Mouse (Mus musculus): ENCODE measurements at regions not wholly inside any gene's neighbourhood (a gene's known extent, or its start where the extent isn't known, plus 50 kb on each side); places are given as distances from the start of the nearest gene placed in this dataset.

GRCm38 (mm10) chr8:31518903-31519302 lies 1909.6 kb upstream of the 5930422O12Rik start:
- Histone ChIP-seq H3K4me3 (ENCODE audit: low read depth, low read length) (no peak overlapping the region), H3K27me3 (ENCODE audit: control insufficient read depth, insufficient read depth, low read length) (no peaks in the 10 kb centered on the region), H3K36me3 (ENCODE audit: control insufficient read depth, insufficient read depth, low read length) (no peaks in the 10 kb centered on the region), H3K4me2 (replicated peaks; ENCODE audit: low read depth, low read length) (no peak overlapping the region), H3K9me3 (ENCODE audit: control insufficient read depth, low read depth, low read length) (no peaks in the 10 kb centered on the region), H3K9ac (replicated peaks; ENCODE audit: low read depth, low read length) (no peak overlapping the region), H3K4me1 (ENCODE audit: control insufficient read depth, insufficient read depth, low read length) (no peaks in the 10 kb centered on the region), H3K27ac (ENCODE audit: low read length) (no peak overlapping the region)
- 55% methylated on average over 1 of the region's 1 CpGs for WGBS
- no peak for ATAC-seq (ENCODE audit: insufficient number of reproducible peaks, insufficient read depth, low FRiP score, low read depth)

GRCm38 (mm10) chr8:31520991-31521448 lies 1907.5 kb upstream of the 5930422O12Rik start:
- WGBS, result 41% methylated on average over 2 of the region's 2 CpGs
- H3K4me1 ChIP-seq (ENCODE audit: control insufficient read depth, insufficient read depth, low read length), result no peaks in the 10 kb centered on the region
- H3K9ac ChIP-seq (replicated peaks; ENCODE audit: low read depth, low read length), result no peak overlapping the region
- H3K4me3 ChIP-seq (ENCODE audit: low read depth, low read length), result no peak overlapping the region
- H3K27me3 ChIP-seq (ENCODE audit: control insufficient read depth, insufficient read depth, low read length), result no peaks in the 10 kb centered on the region
- H3K4me2 ChIP-seq (replicated peaks; ENCODE audit: low read depth, low read length), result no peak overlapping the region
- H3K27ac ChIP-seq (ENCODE audit: low read length), result no peak overlapping the region
- H3K36me3 ChIP-seq (ENCODE audit: control insufficient read depth, insufficient read depth, low read length), result no peaks in the 10 kb centered on the region
- peak; percentile 84 for ATAC-seq (ENCODE audit: insufficient number of reproducible peaks, insufficient read depth, low FRiP score, low read depth)
- no peaks in the 10 kb centered on the region for H3K9me3 ChIP-seq (ENCODE audit: control insufficient read depth, low read depth, low read length)

GRCm38 (mm10) chr8:31525071-31525470 lies 1903.4 kb upstream of the 5930422O12Rik start:
- no peaks in the 10 kb centered on the region for H3K9me3 ChIP-seq (ENCODE audit: control insufficient read depth, low read depth, low read length)
- H3K4me3 ChIP-seq (ENCODE audit: low read depth, low read length), result no peak overlapping the region
- no peak overlapping the region for H3K27ac ChIP-seq (ENCODE audit: low read length)
- 59% methylated on average over 5 of the region's 5 CpGs for WGBS
- no peak overlapping the region for H3K4me2 ChIP-seq (replicated peaks; ENCODE audit: low read depth, low read length)
- H3K9ac ChIP-seq (replicated peaks; ENCODE audit: low read depth, low read length), result no peak overlapping the region
- H3K4me1 ChIP-seq (ENCODE audit: control insufficient read depth, insufficient read depth, low read length), result no peaks in the 10 kb centered on the region
- H3K36me3 ChIP-seq (ENCODE audit: control insufficient read depth, insufficient read depth, low read length), result no peaks in the 10 kb centered on the region
- no peak for ATAC-seq (ENCODE audit: insufficient number of reproducible peaks, insufficient read depth, low FRiP score, low read depth)
- no peaks in the 10 kb centered on the region for H3K27me3 ChIP-seq (ENCODE audit: control insufficient read depth, insufficient read depth, low read length)

- 95% methylated on average over 3 of the region's 3 CpGs for WGBS
- Histone ChIP-seq H3K27ac (ENCODE audit: low read length) (no peak overlapping the region), H3K27me3 (ENCODE audit: control insufficient read depth, insufficient read depth, low read length) (no peaks in the 10 kb centered on the region), H3K4me3 (ENCODE audit: low read depth, low read length) (no peak overlapping the region), H3K4me1 (ENCODE audit: control insufficient read depth, insufficient read depth, low read length) (no peaks in the 10 kb centered on the region), H3K9ac (replicated peaks; ENCODE audit: low read depth, low read length) (no peak overlapping the region), H3K9me3 (ENCODE audit: control insufficient read depth, low read depth, low read length) (no peaks in the 10 kb centered on the region), H3K4me2 (replicated peaks; ENCODE audit: low read depth, low read length) (no peak overlapping the region), H3K36me3 (ENCODE audit: control insufficient read depth, insufficient read depth, low read length) (no peaks in the 10 kb centered on the region)
- ATAC-seq (ENCODE audit: insufficient number of reproducible peaks, insufficient read depth, low FRiP score, low read depth), result no peak
Measured at GRCm38 (mm10) chr8:31539251-31539650, 1889.3 kb upstream of the 5930422O12Rik start.

GRCm38 (mm10) chr8:31541646-31542045 lies 1886.9 kb upstream of the 5930422O12Rik start:
- Histone ChIP-seq H3K4me3 (ENCODE audit: low read depth, low read length) (no peak overlapping the region), H3K4me1 (ENCODE audit: control insufficient read depth, insufficient read depth, low read length) (no peaks in the 10 kb centered on the region), H3K27ac (ENCODE audit: low read length) (no peak overlapping the region), H3K27me3 (ENCODE audit: control insufficient read depth, insufficient read depth, low read length) (no peaks in the 10 kb centered on the region), H3K4me2 (replicated peaks; ENCODE audit: low read depth, low read length) (no peak overlapping the region), H3K9ac (replicated peaks; ENCODE audit: low read depth, low read length) (no peak overlapping the region), H3K36me3 (ENCODE audit: control insufficient read depth, insufficient read depth, low read length) (no peaks in the 10 kb centered on the region), H3K9me3 (ENCODE audit: control insufficient read depth, low read depth, low read length) (no peaks in the 10 kb centered on the region)
- ATAC-seq (ENCODE audit: insufficient number of reproducible peaks, insufficient read depth, low FRiP score, low read depth), result no peak
- 7% methylated on average over 4 of the region's 4 CpGs for WGBS

- no peak; the same call in 1 of the 2 replicates for ATAC-seq (ENCODE audit: insufficient number of reproducible peaks, insufficient read depth, low FRiP score, low read depth)
Measured at GRCm38 (mm10) chr8:31574136-31574535, 1854.4 kb upstream of the 5930422O12Rik start.

GRCm38 (mm10) chr8:31576129-31576528 lies 1852.4 kb upstream of the 5930422O12Rik start:
- Histone ChIP-seq H3K4me3 (ENCODE audit: low read depth, low read length) (no peak overlapping the region), H3K4me2 (replicated peaks; ENCODE audit: low read depth, low read length) (no peak overlapping the region), H3K9me3 (ENCODE audit: control insufficient read depth, low read depth, low read length) (no peaks in the 10 kb centered on the region), H3K27me3 (ENCODE audit: control insufficient read depth, insufficient read depth, low read length) (no peaks in the 10 kb centered on the region), H3K9ac (replicated peaks; ENCODE audit: low read depth, low read length) (no peak overlapping the region), H3K36me3 (ENCODE audit: control insufficient read depth, insufficient read depth, low read length) (no peaks in the 10 kb centered on the region), H3K4me1 (ENCODE audit: control insufficient read depth, insufficient read depth, low read length) (no peaks in the 10 kb centered on the region), H3K27ac (ENCODE audit: low read length) (no peak overlapping the region)
- WGBS, result 72% methylated on average over 2 of the region's 2 CpGs
- ATAC-seq (ENCODE audit: insufficient number of reproducible peaks, insufficient read depth, low FRiP score, low read depth), result no peak

More at GRCm38 (mm10) chr8:31574136-31574535, 1854.4 kb upstream of the 5930422O12Rik start:
- Histone ChIP-seq H3K4me2 (replicated peaks; ENCODE audit: low read depth, low read length) (no peak overlapping the region), H3K36me3 (ENCODE audit: control insufficient read depth, insufficient read depth, low read length) (no peaks in the 10 kb centered on the region), H3K27ac (ENCODE audit: low read length) (no peak overlapping the region), H3K9ac (replicated peaks; ENCODE audit: low read depth, low read length) (no peak overlapping the region), H3K4me3 (ENCODE audit: low read depth, low read length) (no peak overlapping the region), H3K27me3 (ENCODE audit: control insufficient read depth, insufficient read depth, low read length) (no peaks in the 10 kb centered on the region), H3K9me3 (ENCODE audit: control insufficient read depth, low read depth, low read length) (no peaks in the 10 kb centered on the region), H3K4me1 (ENCODE audit: control insufficient read depth, insufficient read depth, low read length) (no peaks in the 10 kb centered on the region)

GRCm38 (mm10) chr8:31584661-31585060 lies 1843.8 kb upstream of the 5930422O12Rik start:
- Histone ChIP-seq H3K4me1 (ENCODE audit: control insufficient read depth, insufficient read depth, low read length) (no peaks in the 10 kb centered on the region), H3K9ac (replicated peaks; ENCODE audit: low read depth, low read length) (no peak overlapping the region), H3K9me3 (ENCODE audit: control insufficient read depth, low read depth, low read length) (no peaks in the 10 kb centered on the region), H3K27me3 (ENCODE audit: control insufficient read depth, insufficient read depth, low read length) (no peaks in the 10 kb centered on the region), H3K4me2 (replicated peaks; ENCODE audit: low read depth, low read length) (no peak overlapping the region), H3K36me3 (ENCODE audit: control insufficient read depth, insufficient read depth, low read length) (no peaks in the 10 kb centered on the region), H3K27ac (ENCODE audit: low read length) (no peak overlapping the region), H3K4me3 (ENCODE audit: low read depth, low read length) (no peak overlapping the region)
- WGBS, result 84% methylated on average over 1 of the region's 1 CpGs
- no peak for ATAC-seq (ENCODE audit: insufficient number of reproducible peaks, insufficient read depth, low FRiP score, low read depth)

- Histone ChIP-seq H3K27ac (ENCODE audit: low read length) (no peak overlapping the region), H3K4me3 (ENCODE audit: low read depth, low read length) (no peak overlapping the region)
- ATAC-seq (ENCODE audit: insufficient number of reproducible peaks, insufficient read depth, low FRiP score, low read depth), result no peak
Measured at GRCm38 (mm10) chr8:31599536-31599935, 1829.0 kb upstream of the 5930422O12Rik start.

More at GRCm38 (mm10) chr8:31599536-31599935, 1829.0 kb upstream of the 5930422O12Rik start:
- 85% methylated on average over 5 of the region's 5 CpGs for WGBS
- no peaks in the 10 kb centered on the region for H3K27me3 ChIP-seq (ENCODE audit: control insufficient read depth, insufficient read depth, low read length)
- no peak overlapping the region for H3K9ac ChIP-seq (replicated peaks; ENCODE audit: low read depth, low read length)
- H3K4me1 ChIP-seq (ENCODE audit: control insufficient read depth, insufficient read depth, low read length), result no peaks in the 10 kb centered on the region
- H3K9me3 ChIP-seq (ENCODE audit: control insufficient read depth, low read depth, low read length), result no peaks in the 10 kb centered on the region
- H3K36me3 ChIP-seq (ENCODE audit: control insufficient read depth, insufficient read depth, low read length), result no peaks in the 10 kb centered on the region
- H3K4me2 ChIP-seq (replicated peaks; ENCODE audit: low read depth, low read length), result no peak overlapping the region
